Mouse (Mus musculus) intestine, embryonic 16.5 days (tissue): ENCODE data around the gene Dnajb8. TPM values are rescaled to one million over a fixed set of nuclear protein-coding genes. Genes with fewer than 3 reads are reported as not detected.
A peak's percentile ranks its signal among the peaks of the same experiment; 100 is the strongest.

Source experiments
- ATAC-seq: fragments of 200-750 bp; cut with Nextera tagmentation; 2 replicates; pipeline ENCODE4 v1.8.0; 2017; ENCODE audit warnings: moderate TSS enrichment, moderate library complexity
- H3K27ac ChIP-seq: fragments of 300-500 bp; sonication (generic); 2 replicates; pipeline ENCODE4 v1.5.1; 2014; ENCODE audit warnings: mild to moderate bottlenecking, low read length
- H3K27me3 ChIP-seq: fragments of 300-500 bp; sonication (generic); replicated peaks from 2 replicates; pipeline ENCODE4 v1.6.1; 2014; ENCODE audit warnings: low read length, control low read depth, mixed read lengths; ENCODE audit not compliant: control insufficient read depth, insufficient read depth
- H3K36me3 ChIP-seq: fragments of 300-500 bp; sonication (generic); 2 replicates; pipeline ENCODE4 v1.6.1; 2014; ENCODE audit warnings: low read length, control low read depth; ENCODE audit not compliant: control insufficient read depth, insufficient read depth
- H3K4me1 ChIP-seq: fragments of 300-500 bp; sonication (generic); 2 replicates; pipeline ENCODE4 v1.6.1; 2014; ENCODE audit warnings: low read length, control low read depth, mixed read lengths; ENCODE audit not compliant: control insufficient read depth, insufficient read depth
- H3K4me2 ChIP-seq: fragments of 300-500 bp; sonication (generic); 2 replicates; pipeline ENCODE4 v1.6.1; 2014; ENCODE audit warnings: low read depth, low read length, control low read depth
- H3K4me3 ChIP-seq: fragments of 300-500 bp; sonication (generic); 2 replicates; pipeline ENCODE4 v1.5.1; 2014; ENCODE audit warnings: mild to moderate bottlenecking, low read length
- H3K9ac ChIP-seq: fragments of 300-500 bp; sonication (generic); 2 replicates; pipeline ENCODE4 v1.6.1; 2014; ENCODE audit warnings: low read depth, low read length
- H3K9me3 ChIP-seq: fragments of 300-500 bp; sonication (generic); 2 replicates; pipeline ENCODE4 v1.6.1; 2016; ENCODE audit warnings: low read length, control low read depth; ENCODE audit not compliant: control insufficient read depth
- WGBS: fragments of 180-500 bp; shearing (Covaris S2); extraction: QIAGEN DNeasy Blood & Tissue Kit; methylation state at CpG from one replicate; pipeline ENCODE4 v1.1.7; 2014; 5-methylcytosine and 5-hydroxymethylcytosine counted together
- polyA plus RNA-seq: library from polyadenylated mRNA; unstranded; fragments of >200 nt; fragmentation: Nextera tagmentation; extraction: Ambion mirVana; gene quantifications from 2 replicates; pipeline ENCODE4 v1.2.1, GENCODE M21; 2015

The Dnajb8 gene
- not detected in 2 replicates for polyA plus RNA-seq

- Histone ChIP-seq H3K27ac (no peak within 1 kb of the TSS), H3K9me3 (no peaks in the 10 kb centered on the region), H3K4me1 (no peaks in the 10 kb centered on the region), H3K36me3 (no peaks in the 10 kb centered on the region), H3K27me3 (no peaks in the 10 kb centered on the region), H3K4me3 (no peak within 1 kb of the TSS), H3K9ac (no peak within 1 kb of the TSS), H3K4me2 (no peak within 1 kb of the TSS)
- WGBS = 46% methylated on average over 10 of the region's 10 CpGs
- ATAC-seq = no peak
Observed at GRCm38 (mm10) chr6:88221968-88222367, at the start of gene Dnajb8. Gene Dnajb8 (plus strand): TSS chr6:88222268.

GRCm38 (mm10) chr6:88174191-88174590 lies 47.9 kb upstream of the Dnajb8 start:
- Histone ChIP-seq H3K27me3 (no peaks in the 10 kb centered on the region), H3K9me3 (peaks cover 3% of the 10 kb centered on the region; the same call in 1 of the 2 replicates), H3K4me1 (no peaks in the 10 kb centered on the region), H3K9ac (no peak overlapping the region), H3K4me2 (no peak overlapping the region), H3K4me3 (no peak overlapping the region), H3K36me3 (no peaks in the 10 kb centered on the region), H3K27ac (no peak overlapping the region)
- ATAC-seq = no peak
- 88% methylated on average over 3 of the region's 3 CpGs for WGBS

- H3K9ac ChIP-seq = no peak overlapping the region
- H3K4me1 ChIP-seq = no peaks in the 10 kb centered on the region
- no peak overlapping the region for H3K4me2 ChIP-seq
- WGBS = 88% methylated on average over 2 of the region's 2 CpGs
- H3K27ac ChIP-seq = no peak overlapping the region
- H3K36me3 ChIP-seq = no peaks in the 10 kb centered on the region
- no peaks in the 10 kb centered on the region for H3K27me3 ChIP-seq
- peaks cover 3% of the 10 kb centered on the region; the same call in 1 of the 2 replicates for H3K9me3 ChIP-seq
- ATAC-seq = no peak
- no peak overlapping the region for H3K4me3 ChIP-seq
Observed at GRCm38 (mm10) chr6:88174676-88175075, 47.4 kb upstream of the Dnajb8 start.

- Histone ChIP-seq H3K4me1 (no peaks in the 10 kb centered on the region), H3K4me2 (no peak overlapping the region), H3K4me3 (no peak overlapping the region), H3K27ac (no peak overlapping the region), H3K36me3 (no peaks in the 10 kb centered on the region), H3K9me3 (no peaks in the 10 kb centered on the region), H3K27me3 (peaks cover 14% of the 10 kb centered on the region), H3K9ac (no peak overlapping the region)
- WGBS = 66% methylated on average over 4 of the region's 4 CpGs
- ATAC-seq = no peak
Observed at GRCm38 (mm10) chr6:88184671-88185070, 37.4 kb upstream of the Dnajb8 start.

- WGBS = 84% methylated on average over 6 of the region's 6 CpGs
- Histone ChIP-seq H3K4me3 (no peak overlapping the region), H3K9ac (no peak overlapping the region), H3K27me3 (peaks cover 48% of the 10 kb centered on the region), H3K4me1 (0 out of 2 replicates have a peak, but pooled peaks cover 10% of the 10 kb centered on the region), H3K4me2 (no peak overlapping the region), H3K27ac (no peak overlapping the region), H3K9me3 (no peaks in the 10 kb centered on the region), H3K36me3 (no peaks in the 10 kb centered on the region)
- no peak for ATAC-seq
Observed at GRCm38 (mm10) chr6:88188148-88188547, 33.9 kb upstream of the Dnajb8 start.

GRCm38 (mm10) chr6:88189312-88190042 lies 32.6 kb upstream of the Dnajb8 start:
- H3K4me3 ChIP-seq = peak overlapping the region; percentile 64
- H3K4me2 ChIP-seq = peak overlapping the region; percentile 91
- H3K4me1 ChIP-seq = peaks cover 14% of the 10 kb centered on the region; the same call in 1 of the 2 replicates
- peaks cover 62% of the 10 kb centered on the region for H3K27me3 ChIP-seq
- peak; percentile 82 for ATAC-seq
- H3K9me3 ChIP-seq = no peaks in the 10 kb centered on the region
- WGBS = under 1% methylated on average over 56 of the region's 56 CpGs
- no peak overlapping the region for H3K27ac ChIP-seq
- no peaks in the 10 kb centered on the region for H3K36me3 ChIP-seq
- H3K9ac ChIP-seq = peak overlapping the region; percentile 49

GRCm38 (mm10) chr6:88190043-88190309 lies 32.1 kb upstream of the Dnajb8 start:
- Histone ChIP-seq H3K4me3 (peak overlapping the region; percentile 64), H3K4me1 (peaks cover 14% of the 10 kb centered on the region; the same call in 1 of the 2 replicates), H3K27me3 (peaks cover 67% of the 10 kb centered on the region), H3K9me3 (no peaks in the 10 kb centered on the region), H3K27ac (no peak overlapping the region), H3K9ac (peak overlapping the region; percentile 49; the same call in 1 of the 2 replicates), H3K36me3 (no peaks in the 10 kb centered on the region), H3K4me2 (peak overlapping the region; percentile 91)
- no peak for ATAC-seq
- WGBS = 5% methylated on average over 13 of the region's 13 CpGs

GRCm38 (mm10) chr6:88190310-88191023 lies 31.6 kb upstream of the Dnajb8 start:
- Histone ChIP-seq H3K4me3 (peak overlapping the region; percentile 7; the same call in 1 of the 2 replicates), H3K27me3 (peaks cover 71% of the 10 kb centered on the region), H3K9ac (no peak overlapping the region), H3K4me2 (peak overlapping the region; percentile 91), H3K27ac (no peak overlapping the region), H3K4me1 (peaks cover 14% of the 10 kb centered on the region; the same call in 1 of the 2 replicates), H3K36me3 (no peaks in the 10 kb centered on the region), H3K9me3 (no peaks in the 10 kb centered on the region)
- ATAC-seq = 0 out of 2 replicates have a peak, but pooled peaks have one; percentile 9
- WGBS = 6% methylated on average over 49 of the region's 49 CpGs

- H3K4me2 ChIP-seq = no peak overlapping the region
- ATAC-seq = no peak
Observed at GRCm38 (mm10) chr6:88191024-88191365, 31.1 kb upstream of the Dnajb8 start.

More at GRCm38 (mm10) chr6:88191024-88191365, 31.1 kb upstream of the Dnajb8 start:
- Histone ChIP-seq H3K4me3 (no peak overlapping the region), H3K9ac (no peak overlapping the region), H3K4me1 (peaks cover 14% of the 10 kb centered on the region; the same call in 1 of the 2 replicates), H3K9me3 (no peaks in the 10 kb centered on the region), H3K27ac (no peak overlapping the region), H3K27me3 (peaks cover 76% of the 10 kb centered on the region), H3K36me3 (no peaks in the 10 kb centered on the region)
- 29% methylated on average over 6 of the region's 6 CpGs for WGBS
